Mouse (Mus musculus) right cerebral cortex, adult 2 months (tissue): ENCODE data around the gene Gm26741.
"Not testable (repeated sequence)": the region's sequence is repeated elsewhere in the genome, so short reads cannot be mapped to it uniquely, and the experiment has no call there.

Source experiments
- DNase-seq, 2 experiments: peaks; one replicate each; pipeline ENCODE4 v3.0.0; 2021 to 2022; ENCODE audit warnings: low spot score in 2 of 2

Gene Gm26741

DNA sequence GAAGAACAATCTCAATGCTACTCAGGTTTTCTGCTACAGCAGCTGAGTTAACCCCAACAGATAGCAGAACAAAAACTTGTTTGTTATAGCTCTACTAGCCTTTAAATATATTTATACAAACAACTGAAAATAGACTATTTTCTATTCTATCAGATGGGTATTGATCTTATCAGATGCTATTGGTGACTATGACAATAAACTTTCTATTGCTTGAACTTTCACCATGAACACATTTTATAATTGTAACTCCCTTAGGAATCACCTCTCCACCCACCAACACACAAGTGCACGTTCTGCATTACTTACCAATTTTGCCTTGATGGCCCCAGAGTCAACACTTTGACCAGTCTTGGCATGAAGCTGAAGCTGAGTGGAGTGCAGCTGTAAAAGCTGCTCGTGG is at the start of gene Gm26741:
Gene Gm26741 (plus strand): TSS at position 301 of the 400 bp plus-strand sequence.
- DNase-seq: no peak

DNA sequence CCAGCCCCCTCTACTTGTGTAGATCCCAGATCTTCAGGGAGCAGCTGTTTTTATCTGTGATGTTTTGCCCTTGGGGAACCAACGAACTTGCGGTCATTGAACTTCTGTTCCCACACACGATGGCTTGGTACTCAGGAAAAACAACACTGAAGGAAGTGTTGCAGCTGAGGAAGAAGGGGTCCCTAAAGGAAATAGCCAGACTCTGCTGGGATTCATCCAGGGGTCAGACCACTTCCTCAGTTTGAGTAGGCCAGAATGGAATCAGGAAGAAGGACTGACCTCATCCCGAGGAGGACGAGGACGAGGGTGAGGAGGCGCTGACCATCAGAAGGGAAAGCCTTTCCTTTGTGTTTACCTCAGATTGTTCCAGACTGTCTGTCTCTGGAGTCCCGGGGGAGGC is 49.4 kb upstream of the Gm26741 start:
- DNase-seq: no peak

DNA sequence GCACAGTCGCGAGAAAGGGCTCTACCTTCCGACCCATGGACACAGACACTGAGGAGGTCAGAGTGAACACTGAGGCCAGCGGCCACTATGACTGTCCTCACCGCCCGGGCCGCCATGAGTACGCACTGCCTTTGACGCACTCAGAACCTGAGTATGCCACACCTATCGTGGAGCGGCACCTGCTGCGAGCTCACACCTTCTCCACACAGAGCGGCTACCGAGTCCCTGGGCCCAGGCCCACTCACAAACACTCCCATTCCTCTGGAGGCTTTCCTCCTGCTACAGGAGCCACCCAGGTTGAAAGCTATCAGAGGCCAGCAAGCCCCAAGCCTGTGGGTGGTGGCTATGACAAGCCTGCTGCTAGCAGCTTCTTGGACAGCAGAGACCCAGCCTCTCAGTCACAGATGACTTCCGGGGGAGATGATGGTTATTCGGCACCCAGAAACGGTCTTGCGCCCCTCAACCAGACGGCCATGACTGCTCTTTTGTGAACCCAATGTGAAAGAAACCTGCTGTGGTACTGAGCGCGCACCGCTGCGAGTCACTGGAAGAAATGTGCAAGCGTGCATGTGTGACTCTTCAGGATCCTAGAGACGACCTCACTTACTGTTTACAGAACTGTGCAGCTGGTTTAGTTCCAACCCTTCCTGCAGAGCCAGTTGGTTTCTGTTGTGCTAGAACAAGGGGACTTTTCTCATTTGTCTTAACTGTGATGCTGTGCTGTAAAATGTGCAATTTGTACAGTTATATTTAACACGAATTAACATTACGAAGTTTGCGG is 38.9 kb upstream of the Gm26741 start:
- DNase-seq: no peak

DNA sequence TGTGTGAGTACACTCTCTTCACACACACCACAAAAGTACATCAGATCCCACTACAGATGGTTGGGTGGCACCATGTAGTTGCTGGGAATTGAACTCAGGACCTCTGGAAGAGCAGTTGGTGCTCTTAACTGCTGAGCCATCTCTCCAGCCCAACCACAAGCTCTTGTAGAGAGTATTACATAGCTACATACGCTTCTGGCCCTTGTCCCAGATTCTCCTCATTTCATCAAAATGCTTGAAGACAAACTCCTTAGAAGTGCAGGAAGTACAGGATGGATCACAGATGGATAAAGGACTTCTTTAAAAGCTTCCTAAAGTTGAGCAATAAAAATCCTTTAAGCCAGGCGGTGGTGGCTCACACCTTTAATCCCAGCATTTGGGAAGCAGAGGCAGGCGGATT is 36.6 kb upstream of the Gm26741 start:
- no peak for DNase-seq

DNA sequence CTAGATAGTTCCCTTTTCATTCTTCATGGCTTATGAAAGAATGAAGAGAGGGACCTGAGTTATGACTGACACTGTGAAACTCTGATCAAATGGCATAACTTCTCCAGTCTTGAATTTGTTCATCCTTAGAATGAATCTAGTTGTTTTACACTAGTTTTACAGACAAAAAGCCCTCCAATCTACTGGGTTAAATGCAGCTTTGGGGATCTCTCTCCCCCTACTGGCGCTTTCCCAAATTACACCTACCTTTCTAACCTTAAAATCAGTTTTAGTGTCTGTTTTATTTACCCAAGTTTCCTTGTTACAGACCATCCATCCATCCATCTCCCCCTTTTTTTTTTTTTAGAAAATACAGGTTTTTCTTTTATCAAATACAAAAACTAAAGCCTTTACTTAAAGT is 27.6 kb upstream of the Gm26741 start:
- DNase-seq: peak; percentile 37 to 68

DNA sequence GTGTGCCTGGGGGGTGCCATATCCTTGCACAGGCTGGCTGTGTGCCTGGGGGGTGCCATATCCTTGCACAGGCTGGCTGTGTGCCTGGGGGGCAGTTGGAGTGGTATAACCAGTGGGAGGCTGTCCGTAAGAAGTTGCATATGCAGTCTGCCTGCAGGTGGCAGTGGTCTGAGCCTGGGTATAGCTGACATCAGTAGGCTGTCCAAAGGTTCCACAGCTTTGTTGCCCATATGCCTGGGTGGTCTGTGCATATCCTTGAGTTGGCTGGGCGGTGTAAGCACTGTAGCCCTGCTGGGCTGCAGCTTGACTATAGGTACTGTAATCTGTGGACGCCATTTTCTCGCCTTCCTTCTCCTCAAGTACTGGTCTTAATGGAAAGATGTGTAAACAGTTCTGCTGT is 15.2 kb upstream of the Gm26741 start:
- not testable (repeated sequence) for DNase-seq

DNA sequence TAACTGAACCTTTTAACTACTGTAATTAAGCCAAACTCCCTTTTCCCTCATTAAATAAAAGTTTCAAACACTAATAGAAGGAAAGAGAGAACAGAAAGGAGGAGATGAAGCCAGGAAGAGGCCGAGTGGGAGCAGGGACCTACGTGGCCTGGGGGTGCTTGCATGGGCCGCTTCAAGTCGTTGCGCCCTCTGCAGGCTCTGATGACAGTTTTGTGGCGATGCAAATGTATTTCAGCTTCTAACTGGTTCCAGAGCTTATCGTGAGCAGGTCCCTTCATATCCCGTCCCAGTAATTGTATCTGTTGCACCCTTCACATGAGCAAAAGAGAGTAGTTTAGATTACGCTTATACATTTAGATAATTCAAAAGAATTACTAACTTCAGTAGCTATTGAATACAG is 5.4 kb upstream of the Gm26741 start:
- no peak for DNase-seq

DNA sequence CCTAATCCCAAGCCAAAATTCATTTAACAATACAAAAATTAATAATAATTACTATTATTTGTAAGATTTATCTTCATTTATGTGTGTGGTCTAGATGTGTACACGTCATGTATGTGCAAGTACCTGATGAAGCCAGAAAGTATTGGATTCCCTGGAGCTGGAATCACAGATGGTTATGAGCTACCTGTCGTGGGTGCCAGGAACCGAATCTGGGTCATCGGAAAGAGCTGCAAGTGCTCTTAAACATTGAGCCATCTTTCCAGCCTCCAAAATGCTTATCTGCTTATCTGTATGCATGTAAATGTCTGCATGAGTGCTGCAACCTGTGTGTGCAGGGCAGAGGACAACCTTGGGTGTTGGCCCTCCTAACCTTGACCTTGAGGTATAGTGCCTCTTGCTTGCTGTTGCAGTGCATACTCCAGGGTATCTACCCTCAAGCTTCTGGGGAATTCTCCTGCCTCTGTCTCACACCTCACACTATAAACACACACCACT is 1.7 kb downstream of the Gm26741 start:
- DNase-seq: no peak

DNA sequence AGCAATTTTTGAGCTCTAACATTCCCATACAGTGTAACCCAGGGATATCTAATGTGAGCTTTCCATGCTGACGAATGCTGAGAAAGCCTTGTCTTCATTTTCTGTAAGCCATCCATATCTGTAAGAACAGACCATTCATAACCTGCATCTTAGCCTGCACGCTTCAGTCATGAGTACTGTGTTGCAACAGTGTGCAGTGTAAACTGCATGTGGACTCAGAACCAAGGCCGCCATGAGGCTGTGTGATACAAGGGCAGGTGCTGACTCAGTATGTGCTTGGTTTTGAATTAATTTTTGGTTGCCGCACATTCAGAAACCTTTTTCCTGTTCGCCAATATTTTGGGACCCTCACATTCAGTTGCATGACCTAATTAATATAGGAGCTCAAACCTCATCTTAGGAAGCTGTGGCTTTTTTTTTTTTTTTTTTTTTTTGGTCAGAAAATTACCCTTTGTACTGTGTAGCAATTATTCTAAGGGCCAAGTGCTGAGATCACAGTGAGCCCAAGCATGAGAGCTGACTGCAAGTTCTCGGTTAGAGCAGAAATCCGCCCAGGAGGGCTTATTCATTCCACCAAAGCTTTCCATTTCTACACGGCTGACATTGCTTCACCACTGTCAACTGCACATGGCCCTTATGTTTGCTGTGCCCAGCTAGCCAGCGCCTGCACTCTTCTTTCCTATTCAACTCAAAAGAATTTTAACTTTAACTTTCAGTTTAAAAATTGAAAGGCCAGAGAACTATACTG is 2.5 kb downstream of the Gm26741 start:
- DNase-seq: no peak

DNA sequence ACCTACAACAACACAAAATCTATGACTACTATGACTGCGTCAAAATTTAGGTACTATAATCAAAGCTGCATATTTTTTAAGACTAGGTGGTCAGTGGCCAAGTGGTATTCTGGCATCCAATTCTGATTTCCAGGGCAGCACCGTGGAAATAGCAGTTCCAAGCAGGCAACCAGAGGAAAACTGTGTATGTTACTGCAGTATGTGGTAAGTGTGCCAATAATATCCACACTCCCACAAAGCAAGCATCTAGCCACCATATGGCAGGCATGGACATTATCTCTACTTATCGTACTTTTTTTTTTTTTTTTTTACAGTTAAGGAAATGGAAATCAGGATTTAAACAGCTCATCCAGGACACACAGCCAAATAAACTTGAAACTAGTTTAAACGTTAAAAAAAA is 9.8 kb downstream of the Gm26741 start:
- peak in 1 of 2 experiments; percentile 25 for DNase-seq

DNA sequence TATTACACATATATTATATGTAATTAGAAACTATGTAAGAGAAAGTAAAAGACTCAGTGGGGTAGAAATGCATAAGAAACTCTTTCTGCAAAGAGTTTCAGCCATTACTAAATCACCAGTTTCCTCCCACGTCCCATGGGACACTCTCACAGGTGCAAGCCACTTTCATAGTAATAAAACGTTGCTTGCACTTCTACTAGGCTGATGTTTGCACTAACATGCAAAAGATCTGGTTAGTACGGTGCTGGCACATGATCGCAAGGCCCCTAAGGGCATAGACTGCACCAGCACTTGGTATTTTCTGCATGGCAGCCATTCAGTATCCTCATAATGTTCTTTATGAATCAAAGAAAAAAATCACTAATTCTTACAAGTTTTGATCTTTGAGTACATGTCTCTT is 15.3 kb downstream of the Gm26741 start:
- no peak for DNase-seq

DNA sequence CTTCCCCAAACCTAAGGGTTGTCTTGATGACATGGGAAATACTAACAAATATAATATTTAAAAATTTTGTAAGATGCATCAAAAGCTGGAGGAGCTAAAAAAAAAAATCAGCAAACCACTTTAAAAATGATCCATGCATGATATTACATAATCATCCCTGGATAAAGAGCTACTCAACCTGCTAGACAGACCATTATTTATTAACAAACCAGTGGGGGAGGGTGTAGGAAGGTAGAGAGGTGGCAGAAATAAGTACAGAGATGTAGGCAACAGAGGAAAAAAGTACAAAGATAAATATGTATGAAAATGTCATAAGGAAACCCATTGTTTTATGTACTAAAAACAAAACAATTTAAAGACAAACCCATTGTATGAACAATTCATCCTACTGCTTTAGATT is 16.1 kb downstream of the Gm26741 start:
- no peak for DNase-seq

DNA sequence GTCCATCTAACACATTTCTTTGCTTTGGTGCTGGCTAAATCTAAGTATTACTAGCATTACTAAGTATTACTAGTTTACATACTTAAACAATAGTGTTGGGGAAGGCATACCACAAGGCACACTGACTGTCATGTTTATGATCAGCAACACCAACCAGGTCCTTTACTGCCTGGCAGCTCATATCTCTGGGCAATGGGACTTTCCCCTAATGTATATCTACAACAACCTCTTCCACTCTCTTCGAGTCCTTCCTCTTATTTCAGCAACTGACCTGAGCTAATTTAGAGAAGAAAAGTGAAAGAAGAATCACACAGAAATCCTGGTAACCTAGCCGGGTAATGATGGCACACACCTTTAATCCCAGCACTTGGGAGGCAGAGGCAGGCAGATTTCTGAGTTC is 17.9 kb downstream of the Gm26741 start:
- no peak for DNase-seq

DNA sequence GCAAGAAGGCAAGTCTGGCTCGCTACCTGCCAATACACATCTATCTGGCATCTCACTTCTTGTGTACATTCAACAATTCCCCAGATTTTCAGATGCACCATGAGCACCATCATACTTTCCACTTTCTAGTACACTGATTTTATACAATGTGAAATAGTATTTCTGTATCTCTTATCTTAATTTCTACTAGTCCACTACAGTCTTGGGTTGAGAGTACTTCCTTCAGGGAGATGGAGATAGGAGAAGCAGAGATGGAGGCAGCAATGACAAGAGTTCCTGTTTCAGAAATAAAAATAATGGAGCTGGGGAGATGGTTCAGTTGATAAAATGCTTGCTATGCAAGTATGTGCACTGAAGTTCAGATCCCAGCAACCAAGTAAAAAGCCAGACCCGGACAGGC is 19.2 kb downstream of the Gm26741 start:
- no peak for DNase-seq

DNA sequence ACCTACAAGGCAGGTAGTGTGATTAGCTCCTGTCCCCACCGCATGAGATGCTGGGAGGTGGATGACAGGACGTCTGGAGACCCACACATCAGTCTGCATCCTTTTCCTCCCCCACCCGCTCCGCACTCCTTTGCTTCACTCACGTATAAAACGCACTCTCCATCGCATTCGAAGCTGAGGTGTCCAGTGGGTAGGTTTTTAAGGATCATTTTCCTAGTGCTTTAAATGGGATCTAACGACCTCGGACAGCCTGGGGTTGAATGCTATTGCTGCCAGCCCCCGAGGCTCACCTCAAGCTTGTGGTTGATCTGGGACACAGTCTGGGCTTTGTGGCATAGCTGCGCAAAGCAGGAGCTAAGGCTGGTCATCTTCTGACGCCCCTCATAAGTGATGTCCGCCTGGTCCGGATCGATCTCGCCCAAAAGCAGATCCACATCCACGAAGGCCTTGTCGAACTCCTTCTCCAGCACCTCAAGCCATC is 22.8 kb downstream of the Gm26741 start:
- DNase-seq: peak; percentile 35 to 64

DNA sequence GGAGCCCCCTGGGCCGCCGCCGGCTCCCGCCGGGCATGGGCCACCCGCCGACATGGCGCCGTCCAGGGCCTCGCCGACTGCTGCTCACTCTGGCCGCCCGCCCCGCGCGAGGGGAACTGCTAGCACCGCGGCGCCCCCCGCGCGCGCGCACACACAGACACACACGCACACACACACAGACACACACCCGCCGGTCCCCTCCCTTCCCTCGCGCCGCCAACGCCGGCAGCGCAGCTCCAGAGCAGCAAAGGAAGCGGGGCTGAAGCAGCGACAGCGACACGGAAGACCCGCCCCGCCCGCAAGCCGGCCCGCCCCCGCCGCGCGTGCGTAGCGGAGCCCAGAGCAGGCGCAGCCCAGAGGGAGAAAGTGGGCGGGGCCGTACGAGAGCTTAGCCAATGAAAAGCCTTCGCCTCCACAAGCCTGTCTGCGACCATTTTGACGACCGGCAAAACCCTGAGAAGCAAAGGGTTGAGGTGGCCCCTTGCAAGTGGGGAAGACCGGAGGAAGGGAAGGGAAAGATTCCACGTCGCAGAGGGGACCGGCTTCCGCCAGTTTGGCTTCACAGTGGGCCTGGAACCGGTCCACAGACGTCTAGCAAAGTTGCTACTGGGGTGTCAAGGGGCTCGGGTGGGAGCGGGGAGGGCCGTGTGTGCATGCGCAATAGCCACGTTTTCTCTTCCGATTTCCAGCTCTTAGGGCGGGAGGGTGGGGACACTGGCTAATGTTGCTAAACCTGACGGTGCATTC is 23.5 kb downstream of the Gm26741 start, which contains the start of gene Gopc:
Gene Gopc (minus strand): TSS at position 280 of the 747 bp plus-strand sequence.
- peak; percentile 96 to 98 for DNase-seq

DNA sequence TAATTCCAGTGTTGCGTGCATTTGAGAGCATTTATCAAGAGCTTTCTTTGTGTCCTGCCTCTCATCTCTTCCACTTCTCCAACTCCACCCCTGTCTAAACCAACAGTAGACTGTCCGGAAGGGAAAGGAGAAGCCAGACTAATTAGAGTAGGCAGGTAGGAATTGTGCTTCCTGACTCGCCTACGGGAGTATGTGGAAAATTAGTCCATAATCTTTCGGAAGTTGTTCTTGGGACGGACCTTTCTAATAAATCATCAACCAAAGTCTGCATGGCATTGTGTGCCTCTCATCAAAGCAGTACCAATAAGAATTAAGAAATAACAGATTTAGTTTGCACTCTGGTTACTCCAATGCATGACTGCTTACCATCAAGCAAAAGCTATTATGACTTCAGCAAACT is 24.5 kb downstream of the Gm26741 start:
- no peak for DNase-seq

DNA sequence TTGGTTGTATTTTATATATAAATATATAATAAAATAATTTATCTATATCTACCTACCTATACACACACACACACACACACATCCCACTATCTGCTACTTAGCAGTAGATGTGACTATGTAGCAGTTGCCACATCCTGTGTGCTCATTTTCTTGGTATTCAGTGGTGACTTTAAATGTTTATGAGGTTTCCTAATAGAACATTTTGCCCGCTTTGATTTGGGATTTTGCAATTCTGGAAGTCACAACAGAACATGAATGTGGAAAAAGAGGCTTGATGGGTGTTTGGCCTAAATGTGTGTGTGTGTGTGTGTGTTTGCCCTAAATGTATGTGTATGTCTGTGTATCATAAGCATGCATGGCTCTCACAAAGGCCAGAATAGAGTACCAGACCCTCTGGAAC is 25.0 kb downstream of the Gm26741 start:
- no peak for DNase-seq

DNA sequence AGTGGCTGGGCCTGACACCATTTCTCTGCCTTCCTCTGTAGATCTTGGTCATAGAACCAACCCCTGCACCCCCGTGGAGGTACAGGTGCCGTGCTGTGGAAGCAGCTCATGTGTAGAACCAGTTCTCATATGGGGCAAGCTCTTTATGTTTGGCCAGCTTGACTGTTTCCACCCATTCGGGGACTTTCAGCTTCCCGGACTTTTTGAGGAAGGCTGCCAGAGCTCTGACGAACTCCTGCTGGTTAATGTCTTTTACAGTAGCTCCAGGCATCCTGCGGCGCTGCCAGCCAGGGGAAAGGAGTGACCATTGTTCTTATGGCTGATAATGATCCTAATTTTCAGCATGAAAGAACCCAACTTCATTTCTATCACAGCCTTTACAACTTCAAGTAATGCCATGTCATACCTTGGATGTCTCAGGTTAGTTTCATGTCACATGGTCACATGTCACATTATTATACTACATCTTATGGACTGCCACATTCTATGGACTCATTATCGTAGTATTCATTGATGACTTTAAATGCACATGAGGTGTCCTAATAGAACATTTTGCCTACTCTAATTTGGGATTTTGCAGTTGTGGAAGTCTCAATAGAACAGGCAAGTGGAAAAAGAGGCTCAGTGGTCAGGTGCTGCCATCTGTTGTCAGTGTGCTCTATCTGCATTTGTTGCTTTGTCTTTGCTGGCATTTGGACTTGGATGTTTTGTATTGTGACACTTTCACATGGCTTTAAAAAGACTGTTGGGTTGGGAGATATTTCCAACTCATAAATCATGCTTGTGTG is 26.4 kb downstream of the Gm26741 start:
- peak; percentile 43 to 70 for DNase-seq

DNA sequence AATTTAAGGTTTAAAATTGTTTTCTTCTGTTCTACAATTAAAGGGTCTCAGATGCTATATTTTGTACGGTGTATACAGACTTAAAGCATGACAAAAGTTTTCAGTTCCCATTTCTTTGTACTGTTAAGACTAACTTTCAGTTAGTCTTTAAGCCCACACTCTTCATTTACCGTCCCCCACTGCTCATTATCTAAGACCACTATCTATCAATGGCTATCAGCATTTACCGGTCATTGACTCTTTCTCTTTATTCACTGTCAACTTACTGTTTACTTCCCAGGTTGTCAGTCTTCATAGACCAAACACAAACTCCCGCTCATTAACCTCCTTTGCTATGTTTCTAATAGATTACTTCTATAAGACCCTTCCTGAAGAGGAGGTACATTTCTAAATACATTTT is 28.6 kb downstream of the Gm26741 start:
- DNase-seq: no peak

DNA sequence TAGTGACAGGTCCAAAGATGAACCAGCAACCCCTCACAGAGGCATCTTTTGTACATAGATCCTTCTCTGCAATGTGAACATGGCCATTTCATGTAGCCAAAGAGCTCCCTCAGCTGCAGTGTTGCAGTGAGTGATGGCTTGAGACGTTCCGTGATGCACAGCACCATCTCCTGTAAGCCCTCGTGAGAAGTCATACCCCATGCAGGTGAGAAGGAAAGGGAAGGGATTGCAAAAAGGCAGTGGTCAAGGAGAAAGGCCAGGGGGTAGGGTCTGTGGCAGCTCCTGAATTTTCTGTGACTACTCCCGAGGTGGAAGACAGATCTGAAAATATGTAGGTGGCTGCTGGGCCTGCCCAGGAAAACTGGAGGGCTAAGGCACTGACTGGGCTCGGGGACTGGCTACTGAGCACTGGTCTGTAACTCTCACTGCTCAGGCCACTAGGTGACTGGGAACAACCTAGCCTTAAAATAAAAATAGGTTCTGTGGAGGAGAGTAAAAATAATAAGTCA is 30.4 kb downstream of the Gm26741 start, which contains the start of gene Nepn:
Gene Nepn (plus strand): TSS at position 51 of the 509 bp plus-strand sequence.
- no peak for DNase-seq
